Mouse (Mus musculus): ENCODE results near the gene Neurog1.

Gene Neurog1

DNA sequence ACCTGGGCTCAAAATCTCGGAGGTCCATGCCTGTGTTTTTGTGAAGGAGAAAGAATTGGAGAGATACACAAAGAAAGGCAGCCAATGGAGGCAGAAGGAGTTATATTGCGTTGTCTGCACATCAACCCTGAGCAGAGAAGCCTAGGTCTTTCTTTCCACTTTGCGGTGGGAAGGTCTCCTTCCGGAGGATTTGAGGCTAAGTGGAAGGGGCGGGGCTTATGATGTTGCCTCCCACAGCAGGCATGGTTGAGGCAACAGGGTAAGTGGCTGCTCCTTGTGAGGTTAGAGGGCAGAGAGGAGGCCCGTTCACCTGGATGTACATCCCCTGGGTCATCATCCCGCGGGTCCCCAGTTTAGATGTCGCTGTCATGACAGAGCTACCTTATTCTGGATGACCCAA, 32.7 kb downstream of the Neurog1 start:
- DNase-seq (ENCODE audit: low read depth, low spot score): peak; percentile 71

GRCm38 (mm10) chr13:56216090-56216489, 35.9 kb downstream of the Neurog1 start:
- peak; percentile 30 for DNase-seq (ENCODE audit: low read depth, low spot score)

DNA sequence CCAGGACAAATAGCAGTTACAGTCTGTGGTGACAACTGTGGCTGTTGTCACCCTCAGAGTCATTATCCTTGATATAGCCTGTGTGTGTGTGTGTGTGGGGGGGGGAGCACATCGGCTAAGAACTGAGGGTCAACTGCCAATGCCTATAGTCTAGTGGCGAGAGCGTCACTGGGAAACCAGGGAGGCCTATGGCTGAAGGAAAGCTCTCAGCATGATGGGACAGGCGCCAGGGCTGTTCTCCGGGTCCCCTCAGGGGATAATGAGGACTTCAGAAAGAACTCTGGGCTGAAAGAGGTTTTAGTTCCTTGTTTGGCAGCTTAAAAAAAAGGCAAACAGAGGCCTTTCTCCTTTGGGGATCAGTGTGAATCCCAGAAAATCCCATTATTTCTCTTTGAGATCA, 37.3 kb downstream of the Neurog1 start:
- DNase-seq (ENCODE audit: low read depth, low spot score): no peak

DNA sequence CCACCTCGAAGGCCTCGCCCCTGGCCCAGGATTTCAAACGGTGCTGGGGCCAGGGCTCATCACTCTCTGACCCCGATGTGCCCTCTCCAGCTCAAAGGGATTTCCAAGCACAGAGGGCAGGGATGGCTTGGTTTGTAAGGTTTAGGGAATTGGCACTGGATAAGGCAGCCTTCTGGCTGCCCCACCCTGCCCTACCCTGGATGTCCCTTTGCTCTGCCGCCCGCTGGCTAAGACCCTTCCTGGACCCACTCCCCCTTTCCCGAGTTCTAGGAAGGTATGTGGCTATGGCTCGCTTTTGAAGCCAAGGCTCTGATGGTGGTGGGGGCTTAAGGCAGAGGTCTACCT, 42.9 kb downstream of the Neurog1 start:
- DNase-seq (ENCODE audit: low read depth, low spot score): no peak

GRCm38 (mm10) chr13:56208225-56209066, 43.5 kb downstream of the Neurog1 start:
- DNase-seq (ENCODE audit: low read depth, low spot score): no peak
